Mouse (Mus musculus) lung, postnatal 10 days (tissue): ENCODE results near the gene Uaca.
"Not testable (repeated sequence)": the region's sequence is repeated elsewhere in the genome, so short reads cannot be mapped to it uniquely, and the experiment has no call there.

Experiments used
- DNase-seq: peaks from one replicate; pipeline ENCODE4 v3.0.0; 2021

The Uaca gene

GRCm38 (mm10) chr9:60796076-60796475 lies 1.7 kb downstream of the Uaca start:
- peak; percentile 28 for DNase-seq

GRCm38 (mm10) chr9:60797126-60797525 lies 2.8 kb downstream of the Uaca start:
- DNase-seq: no peak

GRCm38 (mm10) chr9:60799061-60799460 lies 4.7 kb downstream of the Uaca start:
- DNase-seq: no peak

- DNase-seq: no peak
Measured at GRCm38 (mm10) chr9:60800663-60801382, 6.5 kb downstream of the Uaca start.

GRCm38 (mm10) chr9:60801746-60802145 lies 7.4 kb downstream of the Uaca start:
- DNase-seq: peak; percentile 44

- DNase-seq: no peak
Measured at GRCm38 (mm10) chr9:60802341-60802740, 8.0 kb downstream of the Uaca start.

GRCm38 (mm10) chr9:60806021-60806420 lies 11.7 kb downstream of the Uaca start:
- no peak for DNase-seq

GRCm38 (mm10) chr9:60807996-60808395 lies 13.7 kb downstream of the Uaca start:
- no peak for DNase-seq

GRCm38 (mm10) chr9:60813139-60813880 lies 19.0 kb downstream of the Uaca start:
- peak; percentile 59 for DNase-seq

GRCm38 (mm10) chr9:60815502-60815901 lies 21.2 kb downstream of the Uaca start:
- DNase-seq: no peak

- DNase-seq: no peak
Measured at GRCm38 (mm10) chr9:60817585-60817984, 23.2 kb downstream of the Uaca start.

- not testable (repeated sequence) for DNase-seq
Measured at GRCm38 (mm10) chr9:60818582-60818981, 24.2 kb downstream of the Uaca start.

- peak; percentile 40 for DNase-seq
Measured at GRCm38 (mm10) chr9:60819340-60819739, 25.0 kb downstream of the Uaca start.

GRCm38 (mm10) chr9:60821501-60821900 lies 27.2 kb downstream of the Uaca start:
- DNase-seq: no peak

- no peak for DNase-seq
Measured at GRCm38 (mm10) chr9:60822681-60823080, 28.3 kb downstream of the Uaca start.

- DNase-seq: no peak
Measured at GRCm38 (mm10) chr9:60825506-60825905, 31.2 kb downstream of the Uaca start.

GRCm38 (mm10) chr9:60826759-60827158 lies 32.4 kb downstream of the Uaca start:
- no peak for DNase-seq

- DNase-seq: no peak
Measured at GRCm38 (mm10) chr9:60828196-60828595, 33.9 kb downstream of the Uaca start.

GRCm38 (mm10) chr9:60829610-60830009 lies 35.3 kb downstream of the Uaca start:
- DNase-seq: no peak

GRCm38 (mm10) chr9:60830079-60830478 lies 35.7 kb downstream of the Uaca start:
- peak; percentile 44 for DNase-seq

GRCm38 (mm10) chr9:60832233-60832632 lies 37.9 kb downstream of the Uaca start:
- DNase-seq: no peak

GRCm38 (mm10) chr9:60836151-60836550 lies 41.8 kb downstream of the Uaca start:
- no peak for DNase-seq

- no peak for DNase-seq
Measured at GRCm38 (mm10) chr9:60837078-60837448, 42.7 kb downstream of the Uaca start.

- DNase-seq: peak; percentile 57
Measured at GRCm38 (mm10) chr9:60837449-60838141, 43.3 kb downstream of the Uaca start.
